8 mouse cellular contexts compared by ENCODE assay signal in the genomic region with DNA sequence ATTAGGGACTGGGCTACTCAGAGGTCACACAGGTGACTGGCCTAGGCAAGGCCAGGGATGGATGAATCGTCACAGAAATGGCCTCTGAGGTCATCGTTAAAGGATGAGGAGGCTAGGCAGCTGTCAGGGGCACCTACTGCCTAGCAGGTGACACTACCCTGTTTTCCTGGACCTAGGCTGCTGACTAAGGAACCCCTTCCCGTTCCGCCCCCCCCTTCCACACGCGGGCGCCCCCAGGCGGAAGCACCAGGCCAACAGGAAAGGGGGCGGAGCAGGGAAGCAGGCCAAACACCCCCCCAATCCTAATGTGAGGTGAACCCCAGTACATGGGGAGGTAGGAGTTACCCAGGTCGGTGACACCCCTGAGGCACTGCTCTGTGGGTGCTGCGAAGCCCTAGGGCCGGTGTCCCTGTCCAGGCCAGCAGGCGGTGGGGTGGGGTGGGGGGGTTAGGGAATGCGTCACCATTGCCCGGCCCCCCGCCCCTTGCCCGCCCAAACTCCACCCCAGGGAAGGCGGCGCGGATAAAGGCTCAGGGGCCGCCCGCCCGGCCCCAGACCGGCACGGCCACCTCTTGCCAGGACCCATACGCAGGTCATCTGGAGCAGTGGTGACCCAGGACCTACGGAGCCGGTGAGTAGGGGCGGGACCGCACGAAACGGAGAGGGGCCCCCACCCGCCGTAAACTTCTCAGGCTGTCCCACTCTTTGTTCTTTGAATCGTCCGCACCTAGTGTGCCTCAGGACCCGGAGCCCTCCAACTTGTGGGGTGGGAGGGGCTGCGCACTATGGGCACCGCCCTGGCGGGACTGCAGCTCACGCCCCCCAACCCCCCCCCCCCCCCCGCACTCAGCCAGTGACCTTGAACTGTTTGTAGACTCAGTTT. TPM values are rescaled to one million over a fixed set of nuclear protein-coding genes. Genes with fewer than 3 reads are reported as not detected.
DNase-seq lines count a peak whose midpoint lies in the region; ATAC-seq and TF ChIP-seq lines count a peak whose summit lies in the region.

Gene Midn (plus strand): TSS at position 554 of the 883 bp plus-strand sequence.

- H3K9ac ChIP-seq in MEL (ENCODE audit: control insufficient read depth, low read depth, low read length, poor library complexity, severe bottlenecking) = peak within 1 kb of the TSS; percentile 77
- H3K9ac ChIP-seq in forebrain, embryonic 16.5 days (replicated peaks; ENCODE audit: low read depth, low read length) = peak within 1 kb of the TSS; percentile 98
- H3K9ac ChIP-seq in lung, embryonic 16.5 days (ENCODE audit: low read length) = peak within 1 kb of the TSS; percentile 92

- peak within 1 kb of the TSS; percentile 86 for H3K27ac ChIP-seq in MEL (ENCODE audit: control insufficient read depth, low read depth, low read length)
- H3K27ac ChIP-seq in forebrain, embryonic 16.5 days (ENCODE audit: low read length) = peak within 1 kb of the TSS; percentile 100
- H3K27ac ChIP-seq in lung, embryonic 16.5 days (ENCODE audit: low read length) = peak within 1 kb of the TSS; percentile 100
- H3K27ac ChIP-seq in olfactory bulb, adult 2 months (ENCODE audit: insufficient read depth, low read depth, low read length) = peak within 1 kb of the TSS; percentile 96

- DNase-seq in MEL (ENCODE audit: low read depth, low spot score) = peak; percentile 91
- peak; percentile 85 for DNase-seq in cerebellum, adult 11-12 months
- DNase-seq in layer of hippocampus, adult 8-10 months (ENCODE audit: low spot score in 2 of 2) = peak; percentile 66 to 68
- peak; percentile 81 for DNase-seq in thymus, postnatal 4 days

- no peaks in the 10 kb centered on the region for H3K27me3 ChIP-seq in MEL (ENCODE audit: control insufficient read depth in 1 of 2, insufficient read depth in 2 of 2, low read length in 2 of 2)
- H3K27me3 ChIP-seq in forebrain, embryonic 16.5 days (replicated peaks; ENCODE audit: control insufficient read depth, insufficient read depth, low read length) = no peaks in the 10 kb centered on the region
- H3K27me3 ChIP-seq in lung, embryonic 16.5 days (ENCODE audit: control insufficient read depth, insufficient read depth, low read depth, low read length) = no peaks in the 10 kb centered on the region

- no peak for TF ChIP-seq RAD21 in MEL (IDR thresholded peaks at IDR 0.05; ENCODE audit: low read depth, low read length)

- TF ChIP-seq CTCF in MEL (IDR thresholded peaks at IDR 0.05 in 2 of 3, conservative IDR thresholded peaks at IDR 0.05 in 1 of 3; ENCODE audit: control insufficient read depth in 1 of 3, insufficient read depth in 1 of 3, low read depth in 2 of 3, low read length in 3 of 3, poor library complexity in 1 of 3, severe bottlenecking in 1 of 3) = peak; percentile 37 to 75 (median 69)
- TF ChIP-seq CTCF in olfactory bulb, adult 2 months (IDR thresholded peaks at IDR 0.05; ENCODE audit: insufficient read depth, low read depth, low read length) = no peak

- no peaks in the 10 kb centered on the region for H3K9me3 ChIP-seq in MEL (replicated peaks; ENCODE audit: insufficient read depth, low read length)
- no peaks in the 10 kb centered on the region for H3K9me3 ChIP-seq in forebrain, embryonic 16.5 days (ENCODE audit: control insufficient read depth, low read length)
- H3K9me3 ChIP-seq in lung, embryonic 16.5 days (ENCODE audit: control insufficient read depth, low read length) = no peaks in the 10 kb centered on the region

- peaks cover 0 to 20% of the 10 kb centered on the region in 2 experiments; a peak in 2 of 4 replicates for H3K36me3 ChIP-seq in MEL (ENCODE audit: control insufficient read depth in 1 of 2, insufficient read depth in 2 of 2, low read length in 2 of 2)
- no peaks in the 10 kb centered on the region for H3K36me3 ChIP-seq in forebrain, embryonic 16.5 days (ENCODE audit: control insufficient read depth, insufficient read depth)
- H3K36me3 ChIP-seq in lung, embryonic 16.5 days (ENCODE audit: control insufficient read depth, insufficient read depth, low read length) = peaks cover 24% of the 10 kb centered on the region

- 0 out of 4 replicates have a peak, but pooled peaks of 1 of the 2 experiments have one; percentile 5 for TF ChIP-seq EP300 in MEL (IDR thresholded peaks at IDR 0.05; ENCODE audit: low read depth in 1 of 2, low read length in 2 of 2)

- H3K79me2 ChIP-seq in MEL (ENCODE audit: control insufficient read depth, insufficient read depth, low read length, poor library complexity) = peaks cover 44% of the 10 kb centered on the region

- WGBS in forebrain, embryonic 16.5 days = under 1% methylated on average over 38 of the region's 42 CpGs
- WGBS in lung, embryonic 16.5 days = under 1% methylated on average over 28 of the region's 42 CpGs
- WGBS in olfactory bulb, adult 2 months = under 1% methylated on average over 42 of the region's 42 CpGs

- H3K4me3 ChIP-seq in MEL (ENCODE audit: control insufficient read depth in 1 of 2, insufficient read depth in 1 of 2, low read depth in 2 of 2, low read length in 2 of 2) = peak within 1 kb of the TSS; percentile 62 to 82
- H3K4me3 ChIP-seq in forebrain, embryonic 16.5 days (replicated peaks; ENCODE audit: low read length) = peak within 1 kb of the TSS; percentile 63
- peak within 1 kb of the TSS; percentile 88 for H3K4me3 ChIP-seq in lung, embryonic 16.5 days (ENCODE audit: low read length)
- H3K4me3 ChIP-seq in olfactory bulb, adult 2 months (ENCODE audit: insufficient read depth, low read depth, low read length) = peak within 1 kb of the TSS; percentile 66

- peak within 1 kb of the TSS; percentile 70 for H3K4me2 ChIP-seq in forebrain, embryonic 16.5 days (ENCODE audit: low read length)
- peak within 1 kb of the TSS; percentile 61 for H3K4me2 ChIP-seq in lung, embryonic 16.5 days (ENCODE audit: low read depth, low read length)

- ATAC-seq in forebrain, embryonic 16.5 days = peak; percentile 11
- peak; percentile 3 to 13; a peak in 3 of 4 replicates for ATAC-seq in hematopoietic stem cell, adult 5-6 weeks (replicated peaks in 1 of 2; ENCODE audit: insufficient read depth in 1 of 2, low FRiP score in 2 of 2, low TSS enrichment in 1 of 2, low read depth in 1 of 2, poor library complexity in 2 of 2, severe bottlenecking in 2 of 2)
- ATAC-seq in lung, embryonic 16.5 days (ENCODE audit: low read depth) = peak; percentile 52

- TF ChIP-seq POLR2A in MEL (IDR thresholded peaks at IDR 0.05; ENCODE audit: control insufficient read depth in 1 of 2, insufficient read depth in 1 of 2, low read depth in 1 of 2, low read length in 2 of 2, poor library complexity in 1 of 2) = peak; percentile 64 to 79; a peak in 2 of 4 replicates
- peak; percentile 58; the same call in 1 of the 2 replicates for TF ChIP-seq POLR2A in olfactory bulb, adult 2 months (IDR thresholded peaks at IDR 0.05; ENCODE audit: insufficient read depth, low read depth, low read length)

- H3K4me1 ChIP-seq in MEL (ENCODE audit: control insufficient read depth in 1 of 2, insufficient read depth in 2 of 2, low read length in 2 of 2) = peaks cover 0 to 52% of the 10 kb centered on the region in 2 experiments; a peak in 2 of 4 replicates
- H3K4me1 ChIP-seq in forebrain, embryonic 16.5 days (replicated peaks; ENCODE audit: control insufficient read depth, insufficient read depth, low read length) = peaks cover 31% of the 10 kb centered on the region
- H3K4me1 ChIP-seq in lung, embryonic 16.5 days (replicated peaks; ENCODE audit: control insufficient read depth, insufficient read depth, low read length) = peaks cover 39% of the 10 kb centered on the region
- H3K4me1 ChIP-seq in olfactory bulb, adult 2 months (ENCODE audit: control insufficient read depth, insufficient read depth, low read length) = peaks cover 61% of the 10 kb centered on the region

TF ChIP-seq in MEL, 35 proteins besides CTCF, POLR2A, EP300 and RAD21:
- TF ChIP-seq MAZ (IDR thresholded peaks at IDR 0.05; ENCODE audit: low read depth, low read length) (peak; percentile 95; the same call in 1 of the 2 replicates), SIN3A (IDR thresholded peaks at IDR 0.05; ENCODE audit: low read length) (peak; percentile 43; the same call in 1 of the 2 replicates), ZMIZ1 (IDR thresholded peaks at IDR 0.05; ENCODE audit: low read depth, low read length) (peak; percentile 53; the same call in 1 of the 2 replicates), CHD1 (IDR thresholded peaks at IDR 0.05; ENCODE audit: low read depth, low read length) (no peak), KAT2A (conservative IDR thresholded peaks at IDR 0.05; ENCODE audit: low read depth, low read length) (no peak), MAFK (IDR thresholded peaks at IDR 0.05; ENCODE audit: borderline replicate concordance, low read depth, low read length) (no peak), ELF1 (IDR thresholded peaks at IDR 0.05; ENCODE audit: low read depth, low read length) (peak; percentile 66), TBP (IDR thresholded peaks at IDR 0.05; ENCODE audit: low read depth, low read length) (peak; percentile 29), POLR2AphosphoS2 (IDR thresholded peaks at IDR 0.05; ENCODE audit: low read length) (no peak), MAX (IDR thresholded peaks at IDR 0.05; ENCODE audit: low read length) (no peak), ETS1 (IDR thresholded peaks at IDR 0.05; ENCODE audit: low read depth, low read length) (0 out of 2 replicates have a peak, but pooled peaks have one; percentile 27), SMC3 (IDR thresholded peaks at IDR 0.05; ENCODE audit: low read depth, low read length) (peak; percentile 32), ZNF384 (IDR thresholded peaks at IDR 0.05; ENCODE audit: low read depth, low read length) (0 out of 2 replicates have a peak, but pooled peaks have one; percentile 9), HCFC1 (IDR thresholded peaks at IDR 0.05; ENCODE audit: low read depth, low read length) (peak; percentile 16; the same call in 1 of the 2 replicates), RCOR1 (IDR thresholded peaks at IDR 0.05; ENCODE audit: low read depth, low read length) (no peak), NELFE (IDR thresholded peaks at IDR 0.05; ENCODE audit: low read depth, low read length) (peak; percentile 93), NRF1 (IDR thresholded peaks at IDR 0.05; ENCODE audit: insufficient read depth, low read depth, low read length, poor library complexity, severe bottlenecking) (no peak), MXI1 (IDR thresholded peaks at IDR 0.05; ENCODE audit: low read depth, low read length) (no peak)

RNA-seq across cellular contexts. Expression of gene Midn, which starts in this region (rescaled TPM):
- 8.1 and 8.3 TPM in 2 replicates for total RNA-seq in MEL (2012; rRNA removed)
- 10 to 100 TPM in 1 of 2 experiments, not detected in 1; 26.7 TPM for polyA plus RNA-seq in MEL (2012; ENCODE audit: insufficient read depth in 1 of 2, insufficient read length in 2 of 2, low read depth in 1 of 2, low replicate concordance in 2 of 2, missing spikeins in 1 of 2)
- 26.5 and 30.9 TPM in 2 replicates for polyA plus RNA-seq in forebrain, embryonic 16.5 days (2015; fragmentation: Nextera tagmentation; extraction: Ambion mirVana)
- total RNA-seq in hematopoietic stem cell, adult 5-6 weeks (2017) = 19.4 and 20.2 TPM in 2 replicates
- total RNA-seq in layer of hippocampus, adult 8-10 months (2022) = 10 to 100 TPM; 47.2 to 63.6 (median 58.0) TPM
- polyA plus RNA-seq in lung, embryonic 16.5 days (2015; fragmentation: Nextera tagmentation; extraction: Ambion mirVana) = 11.8 and 12.9 TPM in 2 replicates
- 128 TPM in 1 of 2 replicates, not detected in the other for polyA plus RNA-seq in olfactory bulb, adult 2 months (2012; ENCODE audit: insufficient read depth, insufficient read length, low replicate concordance, missing spikeins)

Comparison
In these comparisons a context has a peak if more than half of its experiments do, and no peak if none do; other contexts are left out.
1. Peak in every context shown above with its lines: DNase-seq, ATAC-seq, H3K4me3 ChIP-seq and H3K27ac ChIP-seq.